Mouse (Mus musculus): ENCODE data around the gene Tm7sf2.
"Not testable (repeated sequence)": the region's sequence is repeated elsewhere in the genome, so short reads cannot be mapped to it uniquely, and the experiment has no call there.

Tm7sf2 gene

GRCm38 (mm10) chr19:6068951-6069350, 778 bp upstream of the Tm7sf2 start:
- DNase-seq, result no peak

- DNase-seq, result peak; percentile 92
Observed at GRCm38 (mm10) chr19:6067011-6067723, 1.0 kb downstream of the Tm7sf2 start.

- peak; percentile 32 for DNase-seq
Observed at GRCm38 (mm10) chr19:6066571-6066970, 1.6 kb downstream of the Tm7sf2 start.

GRCm38 (mm10) chr19:6063081-6063480, 5.1 kb downstream of the Tm7sf2 start:
- DNase-seq, result no peak

GRCm38 (mm10) chr19:6062418-6062817, 5.8 kb downstream of the Tm7sf2 start:
- no peak for DNase-seq

- DNase-seq, result peak; percentile 52
Observed at GRCm38 (mm10) chr19:6061641-6062302, 6.4 kb downstream of the Tm7sf2 start.

- DNase-seq, result peak; percentile 85
Observed at GRCm38 (mm10) chr19:6061021-6061533, 7.1 kb downstream of the Tm7sf2 start, which contains the start of gene Znhit2. Gene Znhit2, plus strand, starts transcription at chr19:6061192.

GRCm38 (mm10) chr19:6058966-6059365, 9.2 kb downstream of the Tm7sf2 start:
- DNase-seq, result no peak

GRCm38 (mm10) chr19:6058513-6058912, 9.7 kb downstream of the Tm7sf2 start:
- DNase-seq, result no peak

- peak; percentile 99 for DNase-seq
Observed at GRCm38 (mm10) chr19:6057313-6058096, 10.7 kb downstream of the Tm7sf2 start, which contains the start of the genes Mrpl49 and Fau. Gene Mrpl49, minus strand, starts transcription at chr19:6057785. Gene Fau, plus strand, starts transcription at chr19:6057844.

- no peak for DNase-seq
Observed at GRCm38 (mm10) chr19:6056696-6057095, 11.5 kb downstream of the Tm7sf2 start.

GRCm38 (mm10) chr19:6054296-6054695, 13.9 kb downstream of the Tm7sf2 start:
- no peak for DNase-seq

GRCm38 (mm10) chr19:6052516-6052915, 15.7 kb downstream of the Tm7sf2 start:
- no peak for DNase-seq

GRCm38 (mm10) chr19:6048681-6049410, 19.3 kb downstream of the Tm7sf2 start:
- DNase-seq, result no peak

- DNase-seq, result no peak
Observed at GRCm38 (mm10) chr19:6047899-6048166, 20.3 kb downstream of the Tm7sf2 start.

- DNase-seq, result no peak
Observed at GRCm38 (mm10) chr19:6047154-6047898, 20.8 kb downstream of the Tm7sf2 start.

- DNase-seq, result peak; percentile 85
Observed at GRCm38 (mm10) chr19:6046294-6047153, 21.6 kb downstream of the Tm7sf2 start, which contains the start of gene Syvn1. Gene Syvn1, plus strand, starts transcription at chr19:6046576.

- no peak for DNase-seq
Observed at GRCm38 (mm10) chr19:6045366-6046293, 22.5 kb downstream of the Tm7sf2 start.

- not testable (repeated sequence) for DNase-seq
Observed at GRCm38 (mm10) chr19:6044102-6044501, 24.1 kb downstream of the Tm7sf2 start.

GRCm38 (mm10) chr19:6042293-6042692, 25.9 kb downstream of the Tm7sf2 start:
- DNase-seq, result no peak

Measured in right cerebral cortex, postnatal 4 days (tissue).